Mouse (Mus musculus) MEL-GATA-1-ER (cell line): Measurements from ENCODE around the gene Cxcl3.
A peak's percentile ranks its signal among the peaks of the same experiment; 100 is the strongest.

Experiments
- DNase-seq: peaks from one replicate; pipeline ENCODE4 v3.0.0-alpha.2; 2012; ENCODE audit warnings: low read depth; ENCODE audit errors: extremely low read depth

Gene Cxcl3

GRCm38 (mm10) chr5:90785659-90786588, at the start of gene Cxcl3:
Gene Cxcl3, plus strand, starts transcription at chr5:90786103.
- DNase-seq: no peak

GRCm38 (mm10) chr5:90742029-90742428, 43.9 kb upstream of the Cxcl3 start:
- DNase-seq: peak; percentile 97

- no peak for DNase-seq
Measured at GRCm38 (mm10) chr5:90753934-90754333, 32.0 kb upstream of the Cxcl3 start.

- DNase-seq: no peak
Measured at GRCm38 (mm10) chr5:90758020-90758605, 27.8 kb upstream of the Cxcl3 start.

GRCm38 (mm10) chr5:90759077-90760065, 26.5 kb upstream of the Cxcl3 start, which contains the start of gene Cxcl5:
Gene Cxcl5, plus strand, starts transcription at chr5:90759360.
- no peak for DNase-seq

GRCm38 (mm10) chr5:90760303-90760702, 25.6 kb upstream of the Cxcl3 start:
- no peak for DNase-seq

GRCm38 (mm10) chr5:90760844-90761243, 25.1 kb upstream of the Cxcl3 start:
- no peak for DNase-seq

GRCm38 (mm10) chr5:90761834-90762233, 24.1 kb upstream of the Cxcl3 start:
- DNase-seq: no peak

GRCm38 (mm10) chr5:90763912-90764665, 21.8 kb upstream of the Cxcl3 start:
- DNase-seq: no peak

- DNase-seq: no peak
Measured at GRCm38 (mm10) chr5:90765821-90766606, 19.9 kb upstream of the Cxcl3 start.

- no peak for DNase-seq
Measured at GRCm38 (mm10) chr5:90768218-90768617, 17.7 kb upstream of the Cxcl3 start, which contains the start of gene Ppbp. Gene Ppbp, plus strand, starts transcription at chr5:90768518.

GRCm38 (mm10) chr5:90771369-90771768, 14.5 kb upstream of the Cxcl3 start:
- no peak for DNase-seq

GRCm38 (mm10) chr5:90771880-90772653, 13.8 kb upstream of the Cxcl3 start, which contains the start of gene Pf4:
Gene Pf4, plus strand, starts transcription at chr5:90772435.
- DNase-seq: peak; percentile 93

- DNase-seq: peak; percentile 88
Measured at GRCm38 (mm10) chr5:90775562-90775961, 10.3 kb upstream of the Cxcl3 start.

- no peak for DNase-seq
Measured at GRCm38 (mm10) chr5:90777621-90778020, 8.3 kb upstream of the Cxcl3 start.

- DNase-seq: no peak
Measured at GRCm38 (mm10) chr5:90778856-90779255, 7.0 kb upstream of the Cxcl3 start.

GRCm38 (mm10) chr5:90783697-90784096, 2.2 kb upstream of the Cxcl3 start:
- DNase-seq: no peak

GRCm38 (mm10) chr5:90788114-90788513, 2.2 kb downstream of the Cxcl3 start:
- DNase-seq: no peak
